ENCODE assay signal across 12 mouse cellular contexts in genomic region chr1:164628840-164629239, GRCm38 (mm10).
A peak's percentile ranks its signal among the peaks of the same experiment; 100 is the strongest.
DNase-seq lines count a peak whose midpoint lies in the region; ATAC-seq and TF ChIP-seq lines count a peak whose summit lies in the region.
"Had no signal": no experiment of that assay in that cellular context is flagged by ENCODE, and none has a peak within 500 bp of the region (broad histone marks: within the 10 kb centered on the region; RNA-seq: fewer than 3 reads in every experiment).

No protein-coding gene starts in this region.

- no peak overlapping the region for H3K4me3 ChIP-seq in kidney, adult 2 months (ENCODE audit: insufficient read depth, low read depth, low read length)
- H3K4me3 ChIP-seq in kidney, embryonic 16.5 days (ENCODE audit: low read length), result no peak overlapping the region
- no peak overlapping the region for H3K4me3 ChIP-seq in myocyte
- H3K4me3 ChIP-seq in hindbrain, embryonic 11.5 days (ENCODE audit: low read depth, low read length), result no peak overlapping the region

- no peak for TF ChIP-seq CTCF in kidney, adult 2 months (conservative IDR thresholded peaks at IDR 0.05; ENCODE audit: insufficient read depth, insufficient read length, low read depth, low read length)

- no peaks in the 10 kb centered on the region for H3K36me3 ChIP-seq in kidney, adult 2 months (ENCODE audit: control insufficient read depth, insufficient read depth, low read length)
- H3K36me3 ChIP-seq in kidney, embryonic 16.5 days (ENCODE audit: insufficient read depth, low read length), result no peaks in the 10 kb centered on the region
- H3K36me3 ChIP-seq in myocyte (ENCODE audit: control insufficient read depth, insufficient read depth), result no peaks in the 10 kb centered on the region
- no peaks in the 10 kb centered on the region for H3K36me3 ChIP-seq in hindbrain, embryonic 11.5 days (ENCODE audit: control insufficient read depth, insufficient read depth, low read length)

- no peak for ATAC-seq in kidney, embryonic 16.5 days (ENCODE audit: low FRiP score, low TSS enrichment)
- no peak for ATAC-seq in hindbrain, embryonic 11.5 days (ENCODE audit: low FRiP score)
- ATAC-seq: activated CD4-positive, CD25-positive, alpha-beta regulatory T cell, adult 4 months; forebrain, embryonic 14.5 days had no signal

- H3K9me3 ChIP-seq in kidney, embryonic 16.5 days (ENCODE audit: low read length), result no peaks in the 10 kb centered on the region
- no peaks in the 10 kb centered on the region for H3K9me3 ChIP-seq in hindbrain, embryonic 11.5 days (ENCODE audit: control insufficient read depth, low read length)

- DNase-seq in kidney, adult 2 months, result peak; percentile 58
- DNase-seq in adrenal gland, postnatal 25 days, result peak; percentile 2
- peak; percentile 27 for DNase-seq in kidney, adult 9 months
- no peak for DNase-seq in hindbrain, embryonic 11.5 days (ENCODE audit: low spot score)
- DNase-seq in cerebellum, postnatal 10 days, result no peak
- DNase-seq: cerebellum, adult 11 months; layer of hippocampus, postnatal 36 days; thymus, postnatal 36 days had no signal

- 40% methylated on average over 8 of the region's 8 CpGs for WGBS in kidney, adult 2 months
- WGBS in kidney, embryonic 16.5 days, result 70% methylated on average over 8 of the region's 8 CpGs
- WGBS in hindbrain, embryonic 11.5 days, result 84% methylated on average over 8 of the region's 8 CpGs

- peak overlapping the region; percentile 29; the same call in 1 of the 2 replicates for H3K27ac ChIP-seq in kidney, adult 2 months (ENCODE audit: insufficient read depth, low read depth, low read length)
- H3K27ac ChIP-seq in kidney, embryonic 16.5 days (ENCODE audit: low read length), result no peak overlapping the region
- H3K27ac ChIP-seq in hindbrain, embryonic 11.5 days (ENCODE audit: low read depth, low read length), result no peak overlapping the region

- no peak for TF ChIP-seq POLR2A in kidney, adult 2 months (IDR thresholded peaks at IDR 0.05; ENCODE audit: low read depth, low read length)
- TF ChIP-seq POLR2A in myocyte (IDR thresholded peaks at IDR 0.05; ENCODE audit: insufficient read length, low read depth), result no peak

- no peaks in the 10 kb centered on the region for H3K27me3 ChIP-seq in kidney, adult 2 months (replicated peaks; ENCODE audit: control insufficient read depth, insufficient read depth, low read length)
- no peaks in the 10 kb centered on the region for H3K27me3 ChIP-seq in kidney, embryonic 16.5 days (ENCODE audit: insufficient read depth, low read length)
- no peaks in the 10 kb centered on the region for H3K27me3 ChIP-seq in myocyte (ENCODE audit: control insufficient read depth, insufficient read depth, insufficient read length)
- no peaks in the 10 kb centered on the region for H3K27me3 ChIP-seq in hindbrain, embryonic 11.5 days (ENCODE audit: control insufficient read depth, insufficient read depth, low read length)

- H3K4me1 ChIP-seq in kidney, adult 2 months (ENCODE audit: control insufficient read depth, insufficient read depth, low read length), result peaks cover 2% of the 10 kb centered on the region; the same call in 1 of the 2 replicates
- no peaks in the 10 kb centered on the region for H3K4me1 ChIP-seq in kidney, embryonic 16.5 days (ENCODE audit: insufficient read depth, low read length)
- H3K4me1 ChIP-seq in hindbrain, embryonic 11.5 days (replicated peaks; ENCODE audit: control insufficient read depth, insufficient read depth, low read length), result no peaks in the 10 kb centered on the region

- no peak overlapping the region for H3K9ac ChIP-seq in kidney, embryonic 16.5 days (replicated peaks; ENCODE audit: low read length)
- H3K9ac ChIP-seq in hindbrain, embryonic 11.5 days (ENCODE audit: low read depth, low read length), result no peak overlapping the region

- no peak overlapping the region for H3ac ChIP-seq in myocyte (ENCODE audit: control insufficient read depth, insufficient read length)

- no peaks in the 10 kb centered on the region for H3K79me2 ChIP-seq in myocyte (ENCODE audit: control insufficient read depth, insufficient read depth)

- no peak overlapping the region for H3K4me2 ChIP-seq in kidney, embryonic 16.5 days (replicated peaks; ENCODE audit: low read depth, low read length)
- H3K4me2 ChIP-seq in myocyte (ENCODE audit: low read depth), result peak overlapping the region; percentile 71
- H3K4me2 ChIP-seq in hindbrain, embryonic 11.5 days (replicated peaks; ENCODE audit: low read depth, low read length), result no peak overlapping the region

TF ChIP-seq in myocyte, 11 proteins besides CTCF, POLR2A, EP300 and RAD21:
- TF ChIP-seq TCF3 (IDR thresholded peaks at IDR 0.05; ENCODE audit: insufficient read length, low read depth), result no peak
- peak in 1 of 3 experiments; percentile 25 for TF ChIP-seq MYOG (IDR thresholded peaks at IDR 0.05; ENCODE audit: control insufficient read depth in 1 of 3, insufficient read depth in 1 of 3, insufficient read length in 2 of 3, low read depth in 2 of 3)
- TF ChIP-seq POLR2AphosphoS2 (IDR thresholded peaks at IDR 0.05; ENCODE audit: insufficient read length, low read depth), result no peak
- TF ChIP-seq E2F4 (IDR thresholded peaks at IDR 0.05; ENCODE audit: insufficient read depth), result no peak
- peak; percentile 3 for TF ChIP-seq TCF12 (IDR thresholded peaks at IDR 0.05; ENCODE audit: insufficient read depth, poor library complexity, severe bottlenecking)
- peak; percentile 5 for TF ChIP-seq MAX (IDR thresholded peaks at IDR 0.05; ENCODE audit: low read depth)
- TF ChIP-seq USF1 (IDR thresholded peaks at IDR 0.05; ENCODE audit: low read depth), result peak; percentile 21
- TF ChIP-seq SRF (IDR thresholded peaks at IDR 0.05; ENCODE audit: control insufficient read depth, insufficient read length, low read depth), result no peak
- TF ChIP-seq CEBPB (IDR thresholded peaks at IDR 0.05; ENCODE audit: insufficient read depth, poor library complexity, severe bottlenecking), result no peak
- TF ChIP-seq REST (IDR thresholded peaks at IDR 0.05; ENCODE audit: insufficient read depth, insufficient read length), result no peak

Comparison
In these comparisons a context has a peak if more than half of its experiments do, and no peak if none do; other contexts are left out.
1. DNase-seq: peak in kidney, adult 2 months (single experiment), adrenal gland, postnatal 25 days (single experiment) and kidney, adult 9 months (single experiment); none in hindbrain, embryonic 11.5 days (single experiment) and cerebellum, postnatal 10 days (0 of 2).